Mouse (Mus musculus) heart, postnatal 0 days (tissue): ENCODE results near the gene Mymk. TPM values are rescaled to one million over a fixed set of nuclear protein-coding genes. Genes with fewer than 3 reads are reported as not detected.

ENCODE experiments used
- ATAC-seq: fragments of 200-750 bp; cut with Nextera tagmentation; 2 replicates; pipeline ENCODE4 v1.8.0; 2017; ENCODE audit warnings: low read depth, moderate number of reproducible peaks, moderate library complexity; ENCODE audit not compliant: insufficient read depth
- DNase-seq: peaks from one replicate; pipeline ENCODE4 v3.0.0-alpha.2; 2016; ENCODE audit warnings: low spot score
- H3K27ac ChIP-seq: fragments of 300-500 bp; sonication (generic); 2 replicates; pipeline ENCODE4 v1.5.1; 2014; ENCODE audit warnings: low read depth, mild to moderate bottlenecking
- H3K27me3 ChIP-seq: fragments of 300-500 bp; sonication (generic); 2 replicates; pipeline ENCODE4 v1.6.1; 2014; ENCODE audit warnings: low read length, mixed read lengths; ENCODE audit not compliant: control insufficient read depth, insufficient read depth
- H3K36me3 ChIP-seq: fragments of 300-500 bp; sonication (generic); replicated peaks from 2 replicates; pipeline ENCODE4 v1.6.1; 2014; ENCODE audit warnings: low read length, mixed read lengths; ENCODE audit not compliant: control insufficient read depth, insufficient read depth
- H3K4me1 ChIP-seq: fragments of 300-500 bp; sonication (generic); 2 replicates; pipeline ENCODE4 v1.6.1; 2014; ENCODE audit warnings: antibody characterized with exemption; ENCODE audit not compliant: control insufficient read depth, insufficient read depth
- H3K4me2 ChIP-seq: fragments of 300-500 bp; sonication (generic); 2 replicates; pipeline ENCODE4 v1.6.1; 2014; ENCODE audit warnings: low read depth, mild to moderate bottlenecking, low read length, moderate library complexity
- H3K4me3 ChIP-seq: fragments of 300-500 bp; sonication (generic); 2 replicates; pipeline ENCODE4 v1.5.1; 2014; ENCODE audit warnings: low read depth, low read length
- H3K9ac ChIP-seq: fragments of 300-500 bp; sonication (generic); replicated peaks from 2 replicates; pipeline ENCODE4 v1.6.1; 2014; ENCODE audit warnings: low read depth, low read length, mixed read lengths
- H3K9me3 ChIP-seq: fragments of 300-500 bp; sonication (generic); replicated peaks from 2 replicates; pipeline ENCODE4 v1.6.1; 2016; ENCODE audit warnings: low read length; ENCODE audit not compliant: control insufficient read depth
- CTCF ChIP-seq: IDR thresholded peaks from 2 replicates; pipeline ENCODE4 v1.5.1; 2016; ENCODE audit warnings: antibody characterized with exemption, control low read depth, low read depth
- EP300 ChIP-seq: IDR thresholded peaks from 2 replicates; pipeline ENCODE4 v1.6.1; 2016; ENCODE audit warnings: antibody characterized with exemption, low read depth
- WGBS: fragments of 180-500 bp; shearing (Covaris S2); extraction: QIAGEN DNeasy Blood & Tissue Kit; methylation state at CpG from one replicate; pipeline ENCODE4 v1.1.7; 2014; 5-methylcytosine and 5-hydroxymethylcytosine counted together
- polyA plus RNA-seq: library from polyadenylated mRNA; unstranded; fragments of >200 nt; fragmentation: Nextera tagmentation; extraction: Ambion mirVana; gene quantifications from 2 replicates; pipeline ENCODE4 v1.2.1, GENCODE M21; 2015
- total RNA-seq: library from RNA; depleted of rRNA; stranded (reverse); fragments of >200 nt; gene quantifications from 2 replicates; pipeline ENCODE4 v1.2.3, GENCODE M21; 2014; ENCODE audit warnings: low replicate concordance

Mymk gene
- total and polyA plus RNA-seq, 2 experiments from 2014 or later: 0.08 TPM; not detected in 1

DNA sequence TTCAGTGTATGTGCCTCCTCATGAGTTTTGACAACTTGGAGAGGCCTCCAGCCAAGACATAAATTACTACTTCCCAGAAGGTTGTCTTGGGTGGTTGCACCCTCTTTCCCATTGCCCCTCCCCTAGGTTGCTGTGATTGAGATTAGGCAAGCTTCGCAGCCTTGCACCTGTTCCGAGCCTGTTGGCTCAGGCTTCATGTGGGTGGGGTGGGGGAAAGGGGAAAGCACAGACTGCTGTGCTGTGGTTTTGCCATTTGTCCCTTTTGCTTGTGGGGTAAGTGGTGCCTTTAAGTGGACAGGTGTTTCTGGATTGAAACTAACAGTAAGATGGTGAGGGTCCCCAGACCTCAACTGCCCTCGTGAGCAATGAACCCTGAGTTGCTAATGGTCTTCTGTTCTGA is 36.0 kb downstream of the Mymk start:
- ATAC-seq (no peak), DNase-seq (no peak)
- 48% methylated on average over 3 of the region's 3 CpGs for WGBS
- no peak for TF ChIP-seq EP300
- no peak for TF ChIP-seq CTCF
- H3K27me3 ChIP-seq: no peaks in the 10 kb centered on the region
- no peak overlapping the region for H3K4me2 ChIP-seq
- no peak overlapping the region for H3K4me3 ChIP-seq
- no peaks in the 10 kb centered on the region for H3K4me1 ChIP-seq
- H3K9me3 ChIP-seq: no peaks in the 10 kb centered on the region
- no peaks in the 10 kb centered on the region for H3K36me3 ChIP-seq
- no peak overlapping the region for H3K9ac ChIP-seq
- H3K27ac ChIP-seq: no peak overlapping the region

DNA sequence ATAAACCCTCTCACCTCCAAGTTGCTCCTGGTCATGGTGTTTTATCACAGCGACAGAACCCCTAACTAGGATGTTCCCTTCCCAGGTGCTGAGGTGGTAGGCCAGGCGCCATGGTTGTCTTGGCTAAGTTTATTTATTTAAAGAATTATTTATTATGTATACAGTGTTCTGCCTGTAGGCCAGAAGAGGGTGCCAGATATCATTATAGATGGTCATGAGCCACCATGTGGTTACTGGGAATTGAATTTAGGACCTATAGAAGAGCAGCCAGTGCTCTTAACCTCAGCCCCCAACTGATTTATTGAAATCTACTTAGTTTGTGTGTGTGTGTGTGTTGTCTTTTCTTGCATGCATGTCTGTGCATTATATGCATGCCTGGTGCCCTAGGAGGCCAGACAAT is 39.6 kb downstream of the Mymk start:
- Histone ChIP-seq H3K4me3 (no peak overlapping the region), H3K4me1 (no peaks in the 10 kb centered on the region), H3K9ac (no peak overlapping the region), H3K4me2 (no peak overlapping the region), H3K27me3 (peaks cover 2% of the 10 kb centered on the region), H3K9me3 (no peaks in the 10 kb centered on the region), H3K27ac (no peak overlapping the region), H3K36me3 (no peaks in the 10 kb centered on the region)
- ATAC-seq: no peak
- TF ChIP-seq EP300: no peak
- TF ChIP-seq CTCF: no peak
- WGBS: 66% methylated on average over 2 of the region's 2 CpGs
- no peak for DNase-seq

DNA sequence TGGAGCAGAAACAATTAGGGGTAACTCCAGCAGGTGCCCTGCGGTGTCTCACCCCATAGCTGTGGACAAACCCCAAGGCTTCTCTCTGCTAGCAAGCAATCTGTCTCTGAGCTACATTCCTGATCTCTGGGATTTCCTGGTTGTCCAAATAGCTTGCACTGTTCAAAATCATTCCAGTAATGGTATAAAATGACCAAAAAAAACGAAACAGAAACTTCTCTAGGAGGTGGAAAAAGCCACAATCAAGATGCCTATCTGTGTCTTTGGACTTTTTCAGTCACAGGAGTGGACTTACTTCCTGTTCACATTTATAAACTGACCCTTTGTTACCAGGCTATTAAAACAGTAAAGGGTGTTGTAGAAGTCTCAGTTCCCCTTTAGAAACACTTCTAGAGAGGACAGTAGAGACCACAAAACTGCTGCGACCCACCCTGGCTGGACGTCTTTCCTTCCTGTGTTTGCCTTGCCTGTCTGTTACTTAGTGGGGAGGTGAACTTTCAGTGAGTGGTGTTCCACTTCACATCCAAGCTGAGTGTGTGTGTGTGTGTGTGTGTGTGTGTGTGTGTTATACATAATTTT is 43.5 kb downstream of the Mymk start:
- no peak overlapping the region for H3K9ac ChIP-seq
- H3K4me2 ChIP-seq: peak overlapping the region; percentile 49
- ATAC-seq (no peak), DNase-seq (no peak)
- H3K27ac ChIP-seq: no peak overlapping the region
- H3K4me1 ChIP-seq: no peaks in the 10 kb centered on the region
- peaks cover 14% of the 10 kb centered on the region for H3K27me3 ChIP-seq
- 67% methylated on average over 4 of the region's 4 CpGs for WGBS
- H3K4me3 ChIP-seq: no peak overlapping the region; the same call in 1 of the 2 replicates
- H3K36me3 ChIP-seq: no peaks in the 10 kb centered on the region
- no peaks in the 10 kb centered on the region for H3K9me3 ChIP-seq
- no peak for TF ChIP-seq EP300
- TF ChIP-seq CTCF: no peak

DNA sequence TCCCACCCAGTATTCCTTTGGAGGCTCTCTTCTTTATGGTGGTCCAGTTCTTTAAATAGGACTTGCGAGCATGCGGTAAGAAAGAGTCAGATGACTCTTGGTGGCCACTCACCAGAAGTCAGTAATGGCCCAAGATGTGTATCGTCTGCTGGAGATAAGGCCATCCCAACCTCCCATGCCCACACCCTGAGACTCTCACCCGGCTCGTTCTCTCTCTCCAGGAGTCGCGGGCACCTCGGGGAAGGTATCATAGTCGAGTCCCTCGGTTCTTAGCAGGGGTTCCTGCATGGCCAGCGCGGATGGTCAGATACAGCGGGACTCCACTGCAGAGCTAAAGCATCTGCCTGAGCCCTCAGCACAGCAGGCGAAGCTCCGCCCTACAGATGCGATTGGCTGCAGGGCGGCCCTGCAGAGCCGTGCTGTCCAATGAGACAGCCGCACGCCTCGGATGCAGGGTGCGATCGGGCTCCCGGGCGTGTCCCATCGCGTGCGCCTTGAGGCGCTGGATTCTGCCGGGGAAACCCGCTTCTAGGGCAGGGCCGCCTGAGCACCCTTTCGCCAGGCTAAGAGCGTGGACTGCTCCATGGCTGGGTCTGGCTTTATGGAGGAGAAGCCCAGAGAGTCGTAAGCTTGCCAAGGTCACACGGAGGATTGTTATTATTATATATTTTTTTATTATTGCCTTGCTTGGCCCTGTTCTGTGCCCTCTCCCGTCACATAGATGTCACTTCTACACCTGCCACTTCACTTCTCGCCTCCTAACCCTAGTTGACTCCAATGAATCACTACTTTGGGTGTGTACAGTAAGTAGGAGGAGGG is 44.2 kb downstream of the Mymk start, which contains the start of gene Slc2a6:
Gene Slc2a6, minus strand, starts transcription at position 381 of the 819 bp plus-strand sequence.
- TF ChIP-seq EP300 (no peak), CTCF (no peak)
- H3K27me3 ChIP-seq: peaks cover 14% of the 10 kb centered on the region

DNA sequence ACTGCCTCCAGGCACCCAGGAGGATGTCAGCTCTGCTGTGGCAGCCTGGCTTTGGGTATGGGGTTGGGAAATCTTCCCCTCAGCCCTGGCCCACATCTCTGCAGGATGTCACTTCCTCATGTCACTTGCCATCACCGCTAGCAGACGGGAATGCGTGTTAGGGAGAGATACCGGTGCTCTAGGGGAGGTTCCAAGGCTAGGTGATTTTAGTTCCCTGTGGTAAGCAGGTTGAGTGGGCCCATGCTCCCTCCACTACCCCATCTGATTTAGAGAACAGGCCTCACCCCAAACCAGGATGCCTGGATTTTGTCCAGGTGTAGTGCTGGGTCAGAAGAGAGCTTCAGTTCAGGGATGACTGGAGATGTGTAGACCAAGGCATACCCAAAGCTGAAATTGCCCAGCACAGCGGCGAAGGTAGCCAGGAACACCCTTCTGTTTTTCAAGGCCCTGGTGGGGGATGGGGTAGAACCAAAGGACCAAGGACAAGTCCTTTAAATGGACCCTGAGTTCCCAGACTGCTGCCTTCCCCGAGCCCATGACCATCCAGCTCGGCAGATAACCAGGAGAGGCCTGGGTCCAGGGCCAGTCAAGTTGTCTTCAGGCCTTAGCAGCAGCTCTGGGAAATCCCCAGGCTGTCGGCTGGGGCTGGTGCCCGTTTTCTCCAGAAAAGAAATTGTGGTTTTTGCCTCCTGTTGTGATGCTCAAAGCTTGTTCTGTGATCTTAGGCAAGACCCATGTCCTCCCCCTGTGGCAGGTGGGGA is 44.9 kb downstream of the Mymk start:
- DNase-seq: no peak
- no peak for ATAC-seq
- 62% methylated on average over 10 of the region's 10 CpGs for WGBS
- Histone ChIP-seq H3K27ac (no peak overlapping the region), H3K27me3 (peaks cover 14% of the 10 kb centered on the region), H3K36me3 (no peaks in the 10 kb centered on the region), H3K4me2 (no peak overlapping the region), H3K4me1 (no peaks in the 10 kb centered on the region), H3K9ac (no peak overlapping the region), H3K4me3 (no peak overlapping the region), H3K9me3 (no peaks in the 10 kb centered on the region)
- TF ChIP-seq CTCF: no peak
- no peak for TF ChIP-seq EP300

More for the DNA sequence above, 44.2 kb downstream of the Mymk start, which contains the start of gene Slc2a6:
- Histone ChIP-seq H3K4me2 (peak within 1 kb of the TSS; percentile 49), H3K27ac (no peak within 1 kb of the TSS), H3K36me3 (no peaks in the 10 kb centered on the region), H3K4me3 (peak within 1 kb of the TSS; percentile 4; the same call in 1 of the 2 replicates), H3K9ac (no peak within 1 kb of the TSS), H3K4me1 (no peaks in the 10 kb centered on the region), H3K9me3 (no peaks in the 10 kb centered on the region)
- ATAC-seq (peak; percentile 96), DNase-seq (peak; percentile 55)
- WGBS: 3% methylated on average over 38 of the region's 38 CpGs
